Mouse (Mus musculus): ENCODE data around the gene Pex6.
"Not testable (repeated sequence)": the region's sequence is repeated elsewhere in the genome, so short reads cannot be mapped to it uniquely, and the experiment has no call there.

Gene Pex6

DNA sequence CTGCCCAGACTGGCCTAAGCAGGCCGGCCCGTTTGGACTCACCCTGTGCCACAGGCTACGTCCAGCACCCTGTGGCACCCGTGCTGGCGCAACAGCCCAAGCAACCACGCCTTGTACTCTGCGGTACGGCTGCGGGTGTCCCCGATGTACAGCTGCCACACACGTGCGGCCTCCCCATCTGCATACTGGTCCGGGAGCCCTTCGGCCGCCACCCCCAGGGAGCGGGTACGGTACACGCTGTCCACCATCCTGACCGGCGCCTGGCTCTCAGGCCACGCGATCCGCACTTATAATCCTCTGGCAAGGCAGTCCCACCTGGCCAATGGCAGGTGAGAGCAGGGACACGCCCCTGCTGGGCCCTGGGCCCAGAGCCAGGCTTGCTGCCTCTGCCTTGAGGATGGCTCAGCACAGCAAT lies 17.6 kb downstream of the Pex6 start, which contains the start of gene Gnmt:
Gene Gnmt, minus strand, starts transcription at position 265 of the 415 bp plus-strand sequence.
- DNase-seq (ENCODE audit: low read depth in 2 of 2, low spot score in 2 of 2): no peak

GRCm38 (mm10) chr17:46734055-46734454 lies 22.8 kb downstream of the Pex6 start:
- no peak for DNase-seq (ENCODE audit: low read depth in 2 of 2, low spot score in 2 of 2)

GRCm38 (mm10) chr17:46735287-46735686 lies 24.0 kb downstream of the Pex6 start:
- DNase-seq (ENCODE audit: low read depth in 2 of 2, low spot score in 2 of 2): no peak

- peak; percentile 27 to 38 for DNase-seq (ENCODE audit: low read depth in 2 of 2, low spot score in 2 of 2)
Measured at GRCm38 (mm10) chr17:46736160-46736559, 24.9 kb downstream of the Pex6 start.

DNA sequence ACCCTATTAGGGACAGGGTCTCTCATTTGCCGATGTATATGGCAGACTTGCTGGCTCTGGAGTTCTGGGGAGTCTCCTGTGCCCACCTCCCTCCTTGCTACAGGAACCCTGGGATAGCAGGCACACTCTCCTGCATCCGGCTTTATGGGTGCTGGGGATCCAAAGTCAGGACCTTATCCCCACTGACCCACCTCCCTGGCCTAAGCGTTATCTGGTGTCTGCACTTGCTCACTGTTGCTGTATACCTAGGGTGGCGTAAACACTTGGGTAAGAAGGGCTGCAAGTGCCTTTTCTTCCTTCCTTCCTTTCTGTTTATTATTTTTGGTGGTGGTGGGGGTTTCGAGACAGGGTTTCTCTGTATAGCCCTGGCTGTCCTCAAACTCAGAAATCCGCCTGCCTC lies 30.0 kb downstream of the Pex6 start:
- no peak for DNase-seq (ENCODE audit: low read depth in 2 of 2, low spot score in 2 of 2)

DNA sequence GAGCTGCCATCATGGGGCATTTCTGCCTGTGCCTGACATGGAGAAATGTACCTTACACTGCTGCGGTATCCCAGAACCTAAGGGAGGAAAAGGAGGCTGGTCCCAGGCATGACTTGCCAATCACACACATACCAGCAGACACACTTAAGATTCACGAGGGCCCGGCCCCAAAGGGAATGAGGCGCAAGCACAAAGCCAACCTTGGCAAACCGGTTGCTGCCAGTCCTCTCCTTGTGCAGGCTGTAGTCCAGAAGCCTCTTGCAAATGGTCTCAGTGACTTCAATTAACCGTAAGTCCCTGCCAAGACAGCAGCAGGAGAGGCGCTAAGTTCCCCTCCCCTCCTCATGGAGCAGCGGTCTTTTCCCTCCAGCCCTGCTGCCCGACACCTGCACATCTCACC lies 31.7 kb downstream of the Pex6 start:
- DNase-seq (ENCODE audit: low read depth in 2 of 2, low spot score in 2 of 2): no peak

DNA sequence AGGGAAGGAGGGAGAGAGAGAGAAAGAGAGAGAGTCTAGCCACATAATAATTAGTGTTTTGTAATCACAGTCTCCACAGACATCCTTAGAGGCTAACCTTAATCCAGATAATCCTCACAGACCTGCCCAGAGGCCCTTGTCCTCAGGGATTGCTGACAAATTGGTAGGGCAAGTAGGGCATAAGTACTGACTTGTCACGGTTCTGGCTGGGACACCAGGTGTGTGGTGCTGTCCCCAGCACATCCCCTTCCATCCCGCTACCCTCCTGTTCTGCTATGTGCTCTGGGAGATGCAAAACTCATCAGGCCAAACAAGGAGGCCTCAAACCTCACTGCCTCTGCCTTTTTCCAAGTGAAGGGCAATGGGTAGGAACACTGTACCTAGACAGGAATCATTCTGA lies 34.2 kb downstream of the Pex6 start:
- no peak for DNase-seq (ENCODE audit: low read depth in 2 of 2, low spot score in 2 of 2)

DNA sequence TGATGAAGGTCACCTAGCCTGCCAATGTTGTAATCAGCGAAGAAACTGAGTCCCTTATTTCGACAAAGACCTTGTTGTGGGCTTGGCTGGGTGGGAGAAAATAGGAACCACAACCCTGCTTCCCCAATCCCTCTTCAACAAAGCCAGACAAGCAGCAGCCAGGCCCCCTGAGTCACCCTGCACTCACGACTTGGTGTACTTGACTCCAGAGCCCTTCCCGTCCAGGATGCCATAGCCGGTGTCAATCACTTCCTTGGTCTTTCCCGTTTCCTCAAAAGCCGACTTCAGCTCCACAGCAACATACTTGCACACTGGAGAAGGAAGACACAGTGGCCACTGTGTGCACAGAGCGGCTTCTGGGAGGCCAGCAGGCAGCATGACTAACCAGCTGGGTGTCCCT lies 36.0 kb downstream of the Pex6 start:
- no peak for DNase-seq (ENCODE audit: low read depth in 2 of 2, low spot score in 2 of 2)

GRCm38 (mm10) chr17:46747806-46748205 lies 36.5 kb downstream of the Pex6 start:
- no peak for DNase-seq (ENCODE audit: low read depth in 2 of 2, low spot score in 2 of 2)

GRCm38 (mm10) chr17:46749282-46749681 lies 38.0 kb downstream of the Pex6 start:
- DNase-seq (ENCODE audit: low read depth in 2 of 2, low spot score in 2 of 2): no peak

GRCm38 (mm10) chr17:46750580-46750979 lies 39.3 kb downstream of the Pex6 start:
- no peak for DNase-seq (ENCODE audit: low read depth in 2 of 2, low spot score in 2 of 2)

DNA sequence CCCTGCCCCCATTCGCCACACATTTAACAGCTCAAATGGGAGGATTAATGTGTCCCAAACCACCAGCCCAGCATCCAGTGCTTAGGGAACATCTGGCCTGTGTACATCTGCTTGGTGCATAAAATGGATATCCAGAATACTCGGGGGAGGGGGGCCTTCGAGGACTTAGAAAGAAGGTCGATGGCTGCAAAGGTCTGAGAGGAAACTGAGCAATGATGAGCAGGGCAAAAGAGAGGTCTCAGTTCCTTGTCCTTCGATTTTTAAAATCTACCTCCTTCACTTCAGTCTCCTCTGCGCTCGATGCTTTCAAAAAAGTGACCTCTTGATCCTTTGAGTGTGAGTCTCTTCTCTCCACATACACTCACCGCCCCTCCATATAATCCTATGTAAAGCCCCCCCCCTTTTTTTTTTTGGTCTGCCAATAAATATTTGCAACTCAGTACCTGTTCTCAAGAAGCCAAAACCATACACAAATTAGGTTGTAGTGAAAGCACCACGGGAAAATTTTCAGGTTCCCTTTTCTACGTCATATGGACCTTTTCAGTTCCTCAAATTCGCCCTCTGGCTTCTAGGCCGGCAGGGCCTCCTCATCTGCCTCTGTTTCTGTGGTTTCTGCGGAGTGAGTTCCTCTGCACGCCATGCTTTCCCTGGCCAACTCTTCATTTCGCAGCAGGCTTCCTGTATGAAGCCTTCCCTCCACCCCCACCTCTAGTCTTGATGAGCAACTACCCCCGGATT lies 40.0 kb downstream of the Pex6 start:
- no peak for DNase-seq (ENCODE audit: low read depth in 2 of 2, low spot score in 2 of 2)

- DNase-seq (ENCODE audit: low read depth in 2 of 2, low spot score in 2 of 2): peak; percentile 96
Measured at GRCm38 (mm10) chr17:46751794-46752556, 40.7 kb downstream of the Pex6 start, which contains the start of gene Cnpy3. Gene Cnpy3, minus strand, starts transcription at chr17:46752214.

- no peak for DNase-seq (ENCODE audit: low read depth in 2 of 2, low spot score in 2 of 2)
Measured at GRCm38 (mm10) chr17:46758753-46759152, 47.5 kb downstream of the Pex6 start.

DNA sequence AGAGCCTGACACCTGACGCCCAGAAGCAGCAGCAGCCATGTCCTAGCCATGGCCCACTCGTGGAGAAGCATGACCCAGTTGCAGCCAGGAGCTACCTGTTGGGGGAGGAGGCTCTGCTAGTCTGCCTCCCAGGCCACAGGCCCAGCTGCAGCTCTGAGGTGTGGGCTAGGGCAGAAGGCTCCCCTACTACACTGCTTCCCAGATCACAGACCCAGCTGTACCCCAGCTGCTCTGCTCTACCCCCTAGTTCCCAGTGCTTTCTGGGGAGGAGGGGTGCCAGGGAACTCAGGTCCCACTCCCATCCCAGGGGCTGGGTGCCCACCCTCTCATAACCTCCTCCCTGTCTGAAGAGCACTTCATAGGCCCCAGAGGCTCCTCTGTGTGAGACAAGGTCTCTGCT lies 52.3 kb downstream of the Pex6 start, which contains the start of gene Ptcra:
Gene Ptcra, minus strand, starts transcription at position 169 of the 400 bp plus-strand sequence.
- no peak for DNase-seq (ENCODE audit: low read depth in 2 of 2, low spot score in 2 of 2)

GRCm38 (mm10) chr17:46764916-46765315 lies 53.7 kb downstream of the Pex6 start:
- DNase-seq (ENCODE audit: low read depth in 2 of 2, low spot score in 2 of 2): not testable (repeated sequence)

GRCm38 (mm10) chr17:46767868-46768267 lies 56.6 kb downstream of the Pex6 start:
- DNase-seq (ENCODE audit: low read depth in 2 of 2, low spot score in 2 of 2): no peak

DNA sequence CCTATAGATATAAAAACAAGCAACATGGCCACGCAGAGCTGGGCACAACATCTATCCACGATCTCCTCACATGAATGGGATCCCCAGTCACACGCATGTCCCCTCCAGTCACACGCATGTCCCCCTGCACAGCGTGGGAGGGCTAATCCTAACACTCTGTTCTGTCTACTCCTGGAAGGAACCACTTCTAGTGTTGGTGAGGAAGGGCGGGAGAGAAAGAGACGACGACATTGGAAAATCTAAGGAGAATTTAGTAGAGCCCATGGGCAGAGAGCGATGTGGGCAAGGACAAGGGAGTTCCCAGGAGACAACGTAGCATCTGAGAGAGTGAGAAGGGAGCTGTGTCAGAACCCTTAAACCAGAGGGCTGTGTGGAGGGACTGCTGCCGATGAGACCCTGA lies 59.3 kb downstream of the Pex6 start:
- DNase-seq (ENCODE audit: low read depth in 2 of 2, low spot score in 2 of 2): no peak

- no peak for DNase-seq (ENCODE audit: low read depth in 2 of 2, low spot score in 2 of 2)
Measured at GRCm38 (mm10) chr17:46771025-46771424, 59.8 kb downstream of the Pex6 start.

- DNase-seq (ENCODE audit: low read depth in 2 of 2, low spot score in 2 of 2): no peak
Measured at GRCm38 (mm10) chr17:46771616-46772015, 60.4 kb downstream of the Pex6 start.

DNA sequence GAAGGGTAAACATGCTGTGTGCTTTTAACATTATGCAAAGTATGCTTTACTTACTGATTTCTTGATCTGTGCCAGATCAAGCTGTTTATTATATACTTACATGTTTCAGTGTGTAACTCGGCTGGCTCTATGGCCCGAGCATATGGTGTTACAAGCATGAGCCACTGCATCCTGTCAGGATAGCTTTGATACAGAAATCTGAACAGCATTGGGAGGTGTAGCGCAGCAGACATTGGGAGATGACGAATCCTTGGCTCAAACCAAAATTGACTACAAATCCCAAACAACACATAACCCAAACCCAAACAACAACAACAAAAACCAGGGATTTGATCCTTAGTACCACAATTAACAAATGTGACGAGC lies 60.8 kb downstream of the Pex6 start:
- DNase-seq (ENCODE audit: low read depth in 2 of 2, low spot score in 2 of 2): no peak

Data from CD8-positive naive resting alpha-beta T cell, adult 2 months (primary cell).